Mouse (Mus musculus) myocyte (in vitro differentiated cells): Measurements from ENCODE around the gene Trappc3l. TPM values are rescaled to one million over a fixed set of nuclear protein-coding genes. Genes with fewer than 3 reads are reported as not detected.
"Not testable (repeated sequence)": the region's sequence is repeated elsewhere in the genome, so short reads cannot be mapped to it uniquely, and the experiment has no call there.

ENCODE experiments used
- H3K27me3 ChIP-seq: one replicate; pipeline ENCODE4 v1.6.1; 2011; ENCODE audit not compliant: control insufficient read depth, insufficient read depth, insufficient read length
- H3K36me3 ChIP-seq: one replicate; pipeline ENCODE4 v1.6.1; 2011; ENCODE audit not compliant: control insufficient read depth, insufficient read depth
- H3K4me2 ChIP-seq: one replicate; pipeline ENCODE4 v1.6.1; 2011; ENCODE audit warnings: low read depth, control low read depth
- H3K4me3 ChIP-seq: one replicate; pipeline ENCODE4 v1.5.1; 2011; ENCODE audit warnings: mild to moderate bottlenecking, control low read depth, moderate library complexity
- H3K79me2 ChIP-seq: one replicate; pipeline ENCODE4 v1.6.1; 2011; ENCODE audit not compliant: control insufficient read depth, insufficient read depth
- H3ac ChIP-seq: one replicate; pipeline ENCODE4 v1.6.1; 2011; ENCODE audit not compliant: control insufficient read depth, insufficient read length
- CEBPB ChIP-seq: IDR thresholded peaks from 2 replicates; pipeline ENCODE4 v1.6.1; 2011; ENCODE audit warnings: mild to moderate bottlenecking, moderate library complexity; ENCODE audit not compliant: poor library complexity, insufficient read depth, severe bottlenecking
- E2F4 ChIP-seq: IDR thresholded peaks from one replicate; pipeline ENCODE4 v1.6.1; 2011; ENCODE audit warnings: mild to moderate bottlenecking, control low read depth, moderate library complexity; ENCODE audit not compliant: insufficient read depth
- MAX ChIP-seq: IDR thresholded peaks from one replicate; pipeline ENCODE4 v1.6.1; 2011; ENCODE audit warnings: low read depth, mild to moderate bottlenecking, control low read depth
- MYOD1 ChIP-seq, 3 experiments: IDR thresholded peaks; one replicate each; pipeline ENCODE4 v1.6.1; 2011; ENCODE audit warnings: control low read depth in 2 of 3, low read depth in 2 of 3, mild to moderate bottlenecking in 2 of 3, moderate library complexity in 1 of 3; ENCODE audit not compliant: insufficient read length in 2 of 3, control insufficient read depth in 1 of 3
- MYOG ChIP-seq, 3 experiments: IDR thresholded peaks; one replicate each; pipeline ENCODE4 v1.6.1; 2011; ENCODE audit warnings: control low read depth in 2 of 3, low read depth in 2 of 3, mild to moderate bottlenecking in 2 of 3; ENCODE audit not compliant: insufficient read length in 2 of 3, control insufficient read depth in 1 of 3, insufficient read depth in 1 of 3
- POLR2A ChIP-seq: IDR thresholded peaks from one replicate; pipeline ENCODE4 v1.6.1; 2011; ENCODE audit warnings: low read depth, mild to moderate bottlenecking, control low read depth, moderate library complexity; ENCODE audit not compliant: insufficient read length
- POLR2AphosphoS2 ChIP-seq: IDR thresholded peaks from one replicate; pipeline ENCODE4 v1.6.1; 2011; ENCODE audit warnings: low read depth, control low read depth; ENCODE audit not compliant: insufficient read length
- REST ChIP-seq: IDR thresholded peaks from one replicate; pipeline ENCODE4 v1.6.1; 2011; ENCODE audit warnings: mild to moderate bottlenecking, control low read depth, moderate library complexity; ENCODE audit not compliant: insufficient read depth, insufficient read length
- SRF ChIP-seq: IDR thresholded peaks from one replicate; pipeline ENCODE4 v1.6.1; 2011; ENCODE audit warnings: low read depth; ENCODE audit not compliant: control insufficient read depth, insufficient read length
- TCF12 ChIP-seq: IDR thresholded peaks from one replicate; pipeline ENCODE4 v1.6.1; 2011; ENCODE audit warnings: mild to moderate bottlenecking, control low read depth; ENCODE audit not compliant: poor library complexity, insufficient read depth, severe bottlenecking
- TCF3 ChIP-seq: IDR thresholded peaks from one replicate; pipeline ENCODE4 v1.6.1; 2011; ENCODE audit warnings: low read depth, control low read depth; ENCODE audit not compliant: insufficient read length
- USF1 ChIP-seq: IDR thresholded peaks from one replicate; pipeline ENCODE4 v1.6.1; 2011; ENCODE audit warnings: low read depth, mild to moderate bottlenecking, control low read depth, moderate library complexity
- polyA plus RNA-seq: library from polyadenylated mRNA; unstranded; fragments of >200 nt; fragmentation: generic; extraction: Trizol; gene quantifications from one replicate; pipeline ENCODE4 v1.2.1, GENCODE M21; 2012; ENCODE audit warnings: missing spikeins

The Trappc3l gene
- polyA plus RNA-seq = not detected

DNA sequence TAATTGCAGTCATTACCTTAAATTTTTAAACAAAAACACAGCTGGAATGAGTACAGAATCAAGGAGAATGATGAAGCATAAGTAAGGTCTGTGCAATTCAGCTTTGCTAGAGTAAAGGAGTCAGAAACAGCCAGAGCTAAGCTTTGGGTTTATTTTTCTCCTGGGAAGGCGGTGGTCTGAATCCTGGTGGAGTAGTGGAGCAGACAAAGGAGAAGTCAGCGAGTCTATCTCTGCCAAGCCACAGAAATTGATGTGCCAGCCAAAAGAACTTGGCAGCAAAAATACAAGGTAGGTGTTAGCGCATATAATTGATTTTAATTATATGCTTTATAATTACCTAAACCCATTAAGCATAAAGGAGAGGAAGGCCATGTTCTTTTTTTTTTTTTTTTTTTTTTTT is at the start of gene Trappc3l:
Gene Trappc3l, plus strand, starts transcription at position 197 of the 400 bp plus-strand sequence.
- H3K4me3 ChIP-seq = no peak within 1 kb of the TSS
- H3K79me2 ChIP-seq = no peaks in the 10 kb centered on the region
- no peaks in the 10 kb centered on the region for H3K36me3 ChIP-seq
- no peaks in the 10 kb centered on the region for H3K27me3 ChIP-seq
- H3K4me2 ChIP-seq = no peak within 1 kb of the TSS
- TF ChIP-seq TCF3 (no peak), E2F4 (no peak), MYOD1 (IDR thresholded peaks at IDR 0.05; ENCODE audit: control insufficient read depth in 1 of 3, insufficient read length in 2 of 3, low read depth in 2 of 3) (no peak), POLR2AphosphoS2 (no peak), CEBPB (no peak), USF1 (no peak), MAX (no peak), REST (no peak), TCF12 (no peak), SRF (no peak), POLR2A (no peak)
- no peak within 1 kb of the TSS for H3ac ChIP-seq

DNA sequence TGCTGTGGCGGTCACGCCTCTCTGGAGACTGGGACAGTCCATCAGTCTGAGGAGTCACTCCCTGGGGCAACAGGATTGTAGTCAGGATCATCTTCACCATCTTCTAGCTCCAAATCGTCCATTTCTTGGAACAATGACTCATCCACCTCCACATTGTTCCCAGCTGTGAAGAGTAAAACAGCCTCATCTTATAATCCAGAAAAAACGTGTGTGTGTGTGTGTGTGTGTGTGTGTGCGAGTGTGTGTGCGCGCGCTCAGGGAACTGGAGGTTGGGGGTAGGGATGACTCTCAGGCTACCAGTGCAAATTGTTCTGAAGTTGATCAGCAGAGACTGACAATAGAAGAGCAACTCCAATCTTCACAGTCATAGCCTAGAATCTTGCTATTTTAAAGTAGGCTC is 40.7 kb upstream of the Trappc3l start:
- not testable (repeated sequence) for H3ac ChIP-seq, H3K27me3 ChIP-seq, H3K4me2 ChIP-seq, H3K79me2 ChIP-seq, H3K4me3 ChIP-seq
- H3K36me3 ChIP-seq = peaks cover 48% of the 10 kb centered on the region

DNA sequence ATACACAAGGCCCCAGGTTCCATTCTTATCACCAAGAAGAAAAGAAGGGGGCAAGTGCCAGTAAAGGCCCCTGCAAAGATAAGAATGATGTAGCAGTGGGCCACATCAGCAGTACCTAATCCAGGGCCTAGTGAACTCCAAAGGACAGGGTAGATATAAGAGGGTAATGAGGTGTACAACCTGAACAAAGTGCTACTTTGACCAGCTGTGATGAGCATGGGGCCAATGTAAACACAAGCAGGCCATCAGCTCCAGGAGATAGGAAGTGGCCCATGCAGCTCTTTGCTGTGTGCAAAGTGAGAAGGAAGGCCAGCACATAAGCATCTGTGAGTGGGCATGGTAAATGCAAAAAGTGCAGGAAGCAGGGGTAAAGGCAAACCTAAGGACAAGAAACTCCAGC is 39.0 kb upstream of the Trappc3l start:
- H3K4me2 ChIP-seq = no peak overlapping the region
- no peak for TF ChIP-seq POLR2A
- no peak for TF ChIP-seq POLR2AphosphoS2
- TF ChIP-seq MAX = no peak
- TF ChIP-seq USF1 = no peak
- TF ChIP-seq E2F4 = no peak
- no peak for TF ChIP-seq TCF3
- no peak for TF ChIP-seq TCF12
- no peak for TF ChIP-seq SRF
- no peak for TF ChIP-seq REST
- TF ChIP-seq CEBPB = no peak
- no peak for TF ChIP-seq MYOD1 (IDR thresholded peaks at IDR 0.05; ENCODE audit: control insufficient read depth in 1 of 3, insufficient read length in 2 of 3, low read depth in 2 of 3)
- no peak for TF ChIP-seq MYOG (IDR thresholded peaks at IDR 0.05; ENCODE audit: control insufficient read depth in 1 of 3, insufficient read depth in 1 of 3, insufficient read length in 2 of 3, low read depth in 2 of 3)
- H3K27me3 ChIP-seq = no peaks in the 10 kb centered on the region
- H3K4me3 ChIP-seq = no peak overlapping the region
- peaks cover 59% of the 10 kb centered on the region for H3K36me3 ChIP-seq
- no peaks in the 10 kb centered on the region for H3K79me2 ChIP-seq
- H3ac ChIP-seq = no peak overlapping the region

DNA sequence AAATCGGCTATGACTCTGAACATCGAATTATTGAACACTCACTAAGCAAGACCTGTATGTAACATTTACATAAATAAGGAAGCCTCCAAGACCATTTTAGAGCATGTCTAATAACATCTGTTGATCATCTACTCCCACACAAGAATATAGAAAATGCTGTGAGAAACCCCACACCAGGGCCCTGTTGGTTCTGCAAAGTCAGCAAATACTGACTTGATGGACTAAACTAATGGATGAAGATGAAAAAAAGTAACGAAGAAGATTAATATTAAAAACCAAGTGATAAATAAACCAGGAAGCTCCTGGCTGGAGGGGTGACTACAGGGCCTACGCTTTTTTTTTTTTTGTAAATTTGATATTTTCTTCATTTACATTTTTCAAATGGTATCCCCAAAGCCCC is 24.8 kb upstream of the Trappc3l start:
- peaks cover 65% of the 10 kb centered on the region for H3K79me2 ChIP-seq
- H3K4me2 ChIP-seq = no peak overlapping the region
- no peaks in the 10 kb centered on the region for H3K27me3 ChIP-seq
- no peak overlapping the region for H3ac ChIP-seq
- peaks cover 20% of the 10 kb centered on the region for H3K36me3 ChIP-seq
- no peak overlapping the region for H3K4me3 ChIP-seq
- TF ChIP-seq MAX (no peak), POLR2AphosphoS2 (no peak), E2F4 (no peak), TCF12 (no peak), MYOD1 (IDR thresholded peaks at IDR 0.05; ENCODE audit: control insufficient read depth in 1 of 3, insufficient read length in 2 of 3, low read depth in 2 of 3) (no peak), USF1 (no peak), MYOG (IDR thresholded peaks at IDR 0.05; ENCODE audit: control insufficient read depth in 1 of 3, insufficient read depth in 1 of 3, insufficient read length in 2 of 3, low read depth in 2 of 3) (no peak)

DNA sequence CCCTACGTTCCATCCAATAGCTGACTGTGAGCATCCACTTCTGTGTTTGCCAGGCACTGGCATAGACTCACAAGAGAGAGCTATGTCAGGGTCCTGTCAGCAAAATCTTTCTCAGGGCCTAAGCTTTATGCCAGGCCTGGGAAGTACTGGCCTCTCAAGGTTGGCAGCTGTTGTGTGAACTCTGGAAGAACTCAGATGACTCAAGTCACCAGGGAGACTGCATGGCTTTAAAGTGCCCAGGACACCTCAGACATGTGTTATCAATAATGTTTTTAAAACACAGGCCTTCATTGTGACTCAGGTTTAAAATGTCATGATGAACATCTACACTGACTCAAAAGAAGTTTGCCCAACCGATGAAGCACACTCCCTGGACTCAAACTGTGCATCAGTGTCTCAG is 24.2 kb upstream of the Trappc3l start:
- Histone ChIP-seq H3K4me3 (no peak overlapping the region), H3K79me2 (peaks cover 72% of the 10 kb centered on the region), H3K27me3 (no peaks in the 10 kb centered on the region), H3ac (no peak overlapping the region), H3K36me3 (peaks cover 15% of the 10 kb centered on the region), H3K4me2 (no peak overlapping the region)
- TF ChIP-seq REST (no peak), POLR2A (no peak), E2F4 (no peak), USF1 (no peak), SRF (no peak), TCF12 (no peak), MYOD1 (IDR thresholded peaks at IDR 0.05; ENCODE audit: control insufficient read depth in 1 of 3, insufficient read length in 2 of 3, low read depth in 2 of 3) (peak in 1 of 3 experiments; percentile 9)
